Mouse (Mus musculus): ENCODE measurements around the gene Klra10. TPM values are rescaled to one million over a fixed set of nuclear protein-coding genes. Genes with fewer than 3 reads are reported as not detected.
"Not testable (repeated sequence)": the region's sequence is repeated elsewhere in the genome, so short reads cannot be mapped to it uniquely, and the experiment has no call there.

Klra10 gene
- not detected for total RNA-seq (2021)
- long read RNA-seq, experiment 1 = 0 reads
- long read RNA-seq, experiment 2 = 0 reads

DNA sequence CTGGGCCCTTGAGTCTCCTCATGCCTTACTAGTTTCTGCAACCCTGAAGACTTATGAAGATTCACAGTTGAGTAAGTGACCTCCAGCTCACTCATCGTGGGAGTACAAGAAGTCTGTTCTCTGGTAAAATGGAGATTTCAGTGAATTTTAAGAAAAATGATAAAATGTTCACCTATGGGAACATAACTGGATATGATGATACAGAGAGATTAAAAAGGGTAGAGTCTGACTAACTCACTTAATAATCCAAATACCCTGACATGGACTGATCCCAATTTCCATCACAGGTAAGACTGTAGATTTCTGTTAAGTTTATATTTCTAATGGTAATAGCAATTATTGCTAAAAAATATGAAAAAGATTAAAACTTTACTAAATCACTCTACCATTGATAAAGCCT, at the start of gene Klra10:
Klra10 (minus strand) TSS at position 101 of the 400 bp plus-strand sequence.
- DNase-seq; intact Hi-C loops (cut with DNase I): not testable (repeated sequence)

DNA sequence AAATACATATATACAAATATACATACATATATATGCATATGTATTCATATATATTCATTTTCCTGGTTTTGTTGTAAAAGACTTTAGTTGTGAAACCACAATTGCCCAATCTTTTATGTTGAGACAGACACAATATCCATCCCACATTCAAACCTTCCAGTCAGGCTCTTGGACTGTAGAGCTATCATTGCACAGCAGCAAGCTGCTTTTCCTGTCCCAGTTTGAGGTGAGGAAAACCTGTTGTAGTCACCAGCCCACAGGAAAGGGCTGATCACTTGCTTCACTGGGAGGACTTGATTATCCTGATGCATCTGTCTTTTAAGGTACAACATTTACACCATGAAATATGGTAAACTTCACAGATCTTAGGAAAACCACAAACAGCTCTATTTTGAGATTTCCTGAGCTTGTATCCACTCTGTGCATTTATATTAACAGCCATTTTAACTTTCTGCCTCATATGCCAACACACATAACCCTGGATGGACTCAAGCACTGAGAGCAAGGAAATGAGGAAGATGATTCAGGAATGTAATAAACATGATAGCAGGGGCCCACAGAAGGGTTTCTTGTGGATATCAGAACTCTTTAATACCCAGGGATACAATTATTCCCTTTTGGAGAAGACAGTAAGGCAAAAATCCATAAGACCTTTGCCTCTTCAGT, 6.4 kb upstream of the Klra10 start:
- DNase-seq = no peak
- intact Hi-C loops (cut with DNase I) = no loop called here

DNA sequence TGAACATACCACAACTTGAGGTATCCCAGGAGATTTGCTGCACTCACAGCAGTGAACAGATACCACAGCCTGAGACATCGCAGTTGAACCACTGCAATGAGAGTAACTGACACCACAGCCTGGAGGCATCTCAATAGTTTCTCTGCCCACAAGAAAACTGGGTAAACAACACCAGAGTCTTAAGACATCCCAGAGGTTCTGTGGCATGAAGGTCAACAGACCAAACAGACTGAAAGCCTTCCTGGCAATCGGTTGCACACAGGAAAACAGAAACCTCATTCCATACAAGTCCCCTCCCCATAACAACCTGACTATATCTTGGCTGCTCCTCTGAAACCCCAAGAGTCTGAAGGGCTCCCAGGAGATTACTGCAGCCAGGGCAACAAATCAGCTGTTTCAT, 26.4 kb downstream of the Klra10 start:
- intact Hi-C loops (cut with DNase I) = loop anchor here (5.0 kb wide), 1 partner anchor 208 kb away; no protein-coding TSS in a partner anchor
- no peak for DNase-seq

DNA sequence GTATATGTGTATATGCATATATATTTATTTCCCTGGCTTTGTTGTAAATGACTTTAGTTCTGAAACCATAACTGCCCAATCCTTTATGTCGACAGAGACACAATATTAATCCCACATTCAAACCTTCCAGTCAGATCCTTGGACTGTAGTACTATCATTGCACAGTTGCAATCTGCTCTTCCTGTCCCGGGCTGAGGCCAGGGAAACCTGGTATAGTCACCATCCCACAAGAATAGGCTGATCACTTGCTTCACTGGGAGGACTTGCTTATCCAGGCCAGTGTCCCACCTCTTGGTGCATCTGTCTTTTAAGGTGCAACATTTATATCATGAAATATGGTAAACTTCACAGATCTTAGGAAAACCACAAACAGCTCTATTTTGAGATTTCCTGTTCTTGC, 44.2 kb downstream of the Klra10 start:
- intact Hi-C loops (cut with DNase I) = no loop called here
- DNase-seq = no peak

DNA sequence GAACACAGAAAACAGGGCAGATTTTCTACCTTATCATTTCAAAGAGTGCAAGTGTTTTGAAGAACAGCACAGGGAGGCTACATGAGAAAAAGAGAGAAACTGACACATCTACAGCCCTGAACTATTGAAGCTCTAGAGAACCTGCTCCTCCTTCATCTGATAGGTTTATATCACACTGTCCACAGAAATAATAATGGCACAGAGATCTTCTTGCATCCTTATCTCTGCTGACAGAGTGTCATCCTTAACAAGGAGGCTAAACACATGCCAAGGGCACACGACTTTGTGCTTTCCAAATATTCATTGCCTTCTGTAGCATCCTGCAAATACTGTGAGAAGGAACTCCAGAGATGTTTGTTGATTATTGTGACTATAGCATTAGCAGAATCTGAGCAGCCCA, 45.1 kb downstream of the Klra10 start:
- intact Hi-C loops (cut with DNase I) = no loop called here
- DNase-seq = no peak

DNA sequence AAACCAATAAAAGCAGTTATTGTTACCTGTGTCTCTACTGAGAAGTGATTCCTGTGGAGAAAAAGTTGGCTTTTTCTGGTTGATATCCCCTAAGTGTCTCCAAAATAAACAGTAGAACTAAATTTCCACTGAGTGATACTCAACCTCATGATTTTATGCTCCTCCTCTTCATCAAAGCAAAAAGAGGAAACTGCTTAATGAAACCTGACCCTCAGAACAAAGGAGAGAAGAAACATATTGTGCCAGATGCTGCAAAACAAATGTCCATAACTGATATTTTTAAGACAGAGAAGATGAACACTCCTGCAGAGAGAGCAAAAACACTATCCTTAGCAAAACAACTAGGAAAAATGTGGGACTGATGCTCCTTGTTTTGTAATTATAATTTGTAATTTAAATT, 48.5 kb downstream of the Klra10 start, which contains the start of gene Klra7:
Klra7 (minus strand) TSS at position 101 of the 400 bp plus-strand sequence.
- intact Hi-C loops (cut with DNase I) = no loop called here
- DNase-seq = no peak

Other genes starting within 250 kb of the Klra10 start
- gene Klra4, start 214.7 kb downstream of the Klra10 start, total RNA-seq (2021) = not detected
- under 1 TPM; 0.24 to 0.29 TPM for gene Klra8, start 152.0 kb downstream of the Klra10 start, total RNA-seq (2021)
- 1 to 10 TPM; 1.1 to 1.2 TPM for gene Klra9, start 88.8 kb downstream of the Klra10 start, total RNA-seq (2021)
- not detected for gene Klra7, start 48.6 kb downstream of the Klra10 start, total RNA-seq (2021)
- gene Klra3, start 55.6 kb upstream of the Klra10 start, total RNA-seq (2021) = not detected
- gene Klra1, start 104.9 kb upstream of the Klra10 start, total RNA-seq (2021) = not detected

Measured in heart, postnatal 14 days (tissue).